Mouse (Mus musculus) bone marrow, adult 2 months (tissue): ENCODE measurements around the gene Tspear. TPM values are rescaled to one million over a fixed set of nuclear protein-coding genes. Genes with fewer than 3 reads are reported as not detected.

Source experiments
- H3K27ac ChIP-seq: fragments of 200-500 bp; 2 replicates; pipeline ENCODE4 v1.5.1; 2012; ENCODE audit warnings: low read depth, mild to moderate bottlenecking, control low read depth, inconsistent platforms, low read length; ENCODE audit not compliant: control insufficient read depth, poor library complexity, insufficient read depth
- H3K4me1 ChIP-seq: fragments of 200-500 bp; 2 replicates; pipeline ENCODE4 v1.6.1; 2011; ENCODE audit warnings: low read length; ENCODE audit not compliant: control insufficient read depth, insufficient read depth
- H3K4me3 ChIP-seq: fragments of 200-500 bp; replicated peaks from 2 replicates; pipeline ENCODE3; 2011; ENCODE audit warnings: mild to moderate bottlenecking, low read depth, low read length, control low read depth; ENCODE audit not compliant: control insufficient read depth
- CTCF ChIP-seq: fragments of 200-500 bp; IDR thresholded peaks from 2 replicates; pipeline ENCODE4 v1.5.1; 2011; ENCODE audit warnings: low read length, control low read depth; ENCODE audit not compliant: control insufficient read depth, insufficient read depth
- POLR2A ChIP-seq: fragments of 200-500 bp; IDR thresholded peaks from 2 replicates; pipeline ENCODE4 v1.6.1; 2011; ENCODE audit warnings: low read depth, mild to moderate bottlenecking, control low read depth, low read length, borderline replicate concordance; ENCODE audit not compliant: control insufficient read depth
- WGBS: fragments of 180-500 bp; shearing (Covaris S2); methylation state at CpG from one replicate; pipeline ENCODE4 v1.1.7; 2018; 5-methylcytosine and 5-hydroxymethylcytosine counted together
- polyA plus RNA-seq: library from polyadenylated mRNA; stranded (reverse); fragments of >200 nt; gene quantifications from 2 replicates; pipeline ENCODE4 v1.2.4, GENCODE M21; 2011; ENCODE audit warnings: low replicate concordance; ENCODE audit not compliant: missing spikeins, insufficient read depth, insufficient read length

Tspear gene
- not detected in 2 replicates for polyA plus RNA-seq

GRCm38 (mm10) chr10:77685895-77686664 lies at the start of gene Tspear:
Gene Tspear (plus strand): TSS chr10:77686569.
- H3K27ac ChIP-seq: no peak within 1 kb of the TSS
- no peaks in the 10 kb centered on the region for H3K4me1 ChIP-seq
- WGBS: 13% methylated on average over 22 of the region's 22 CpGs
- TF ChIP-seq CTCF (no peak), POLR2A (no peak)
- no peak within 1 kb of the TSS for H3K4me3 ChIP-seq

DNA sequence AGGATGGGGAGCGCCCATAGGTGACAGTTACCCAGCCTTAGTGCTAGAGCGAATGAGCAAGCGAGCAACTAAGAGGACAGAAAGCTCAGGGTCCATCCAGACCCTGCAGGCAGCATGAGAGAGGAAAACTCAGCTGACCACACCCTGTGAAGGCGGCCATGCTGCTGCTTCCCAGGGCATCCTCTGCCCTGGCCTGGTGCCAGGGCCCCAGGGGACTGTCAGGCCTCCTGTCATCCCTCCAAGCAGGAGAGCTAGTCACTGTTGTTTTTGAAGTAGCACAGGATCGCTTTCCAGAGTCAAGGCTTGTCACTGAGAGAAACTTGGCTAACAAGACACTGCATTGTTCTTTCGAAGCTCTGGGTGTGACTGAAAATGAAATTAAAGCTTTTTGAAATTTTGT lies 47.4 kb upstream of the Tspear start:
- 84% methylated on average over 6 of the region's 6 CpGs for WGBS

GRCm38 (mm10) chr10:77643160-77643559 lies 43.2 kb upstream of the Tspear start:
- Histone ChIP-seq H3K4me3 (no peak overlapping the region), H3K27ac (no peak overlapping the region), H3K4me1 (peaks cover 3% of the 10 kb centered on the region; the same call in 1 of the 2 replicates)
- 29% methylated on average over 7 of the region's 7 CpGs for WGBS
- TF ChIP-seq POLR2A (no peak), CTCF (no peak)

More for the DNA sequence above, 47.4 kb upstream of the Tspear start:
- Histone ChIP-seq H3K4me3 (no peak overlapping the region), H3K27ac (no peak overlapping the region), H3K4me1 (peaks cover 6% of the 10 kb centered on the region; the same call in 1 of the 2 replicates)
- TF ChIP-seq CTCF (no peak), POLR2A (no peak)

DNA sequence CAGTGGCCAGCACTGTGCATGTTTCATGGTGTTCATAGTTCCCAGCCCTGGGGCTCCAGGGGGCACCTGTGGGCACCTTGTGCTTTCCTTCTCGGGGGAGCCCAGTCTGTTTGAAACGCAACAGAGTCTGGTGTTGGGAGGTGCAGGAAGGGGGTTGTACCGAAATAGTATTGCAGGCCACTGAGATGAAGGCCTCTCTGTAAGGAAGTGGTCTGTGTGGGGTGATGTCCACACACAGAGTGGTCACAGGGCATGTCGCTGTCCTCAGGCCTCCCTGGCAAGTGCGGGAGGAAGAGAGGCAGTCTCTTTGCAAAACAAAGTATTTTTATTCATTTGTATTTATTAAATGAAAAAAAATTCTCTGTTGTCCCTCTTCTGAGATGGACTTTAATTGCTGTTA lies 40.8 kb upstream of the Tspear start:
- WGBS: 39% methylated on average over 5 of the region's 5 CpGs
- TF ChIP-seq POLR2A: no peak
- TF ChIP-seq CTCF: no peak
- peaks cover 3% of the 10 kb centered on the region; the same call in 1 of the 2 replicates for H3K4me1 ChIP-seq
- H3K4me3 ChIP-seq: no peak overlapping the region
- peak overlapping the region; percentile 69; the same call in 1 of the 2 replicates for H3K27ac ChIP-seq

DNA sequence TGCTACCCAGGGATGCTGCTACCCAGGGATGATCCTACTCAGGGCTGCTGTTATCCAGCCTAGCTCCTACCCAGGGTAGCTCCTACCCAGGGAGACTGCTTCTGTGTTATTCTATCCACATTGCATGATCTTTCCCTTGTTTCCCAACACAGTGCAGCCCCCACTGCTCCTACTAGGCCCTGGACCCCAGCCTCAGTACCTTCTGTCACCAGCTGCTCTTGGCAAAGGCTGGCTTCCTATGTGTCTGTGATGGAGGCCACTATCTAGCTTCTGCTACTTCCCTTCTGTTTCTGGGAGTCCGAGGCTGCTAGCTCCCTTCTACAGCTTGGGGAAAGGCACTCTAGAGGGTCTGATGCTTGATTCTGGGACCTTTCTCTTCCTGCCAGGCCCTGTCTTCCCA lies 38.9 kb upstream of the Tspear start:
- TF ChIP-seq CTCF: no peak
- 43% methylated on average over 1 of the region's 1 CpGs for WGBS
- Histone ChIP-seq H3K4me3 (no peak overlapping the region), H3K27ac (no peak overlapping the region), H3K4me1 (peaks cover 3% of the 10 kb centered on the region; the same call in 1 of the 2 replicates)

GRCm38 (mm10) chr10:77647901-77648300 lies 38.5 kb upstream of the Tspear start:
- peaks cover 3% of the 10 kb centered on the region; the same call in 1 of the 2 replicates for H3K4me1 ChIP-seq
- no peak overlapping the region for H3K27ac ChIP-seq
- 80% methylated on average over 8 of the region's 8 CpGs for WGBS
- no peak overlapping the region for H3K4me3 ChIP-seq
- no peak for TF ChIP-seq POLR2A
- TF ChIP-seq CTCF: no peak

- 83% methylated on average over 9 of the region's 9 CpGs for WGBS
Measured at GRCm38 (mm10) chr10:77652046-77652445, 34.3 kb upstream of the Tspear start.

GRCm38 (mm10) chr10:77658286-77658994 lies 27.9 kb upstream of the Tspear start:
- TF ChIP-seq CTCF (no peak), POLR2A (no peak)
- Histone ChIP-seq H3K4me3 (no peak overlapping the region), H3K4me1 (no peaks in the 10 kb centered on the region), H3K27ac (no peak overlapping the region)
- WGBS: 68% methylated on average over 15 of the region's 15 CpGs

More at GRCm38 (mm10) chr10:77652046-77652445, 34.3 kb upstream of the Tspear start:
- Histone ChIP-seq H3K4me1 (no peaks in the 10 kb centered on the region), H3K27ac (no peak overlapping the region), H3K4me3 (no peak overlapping the region)
- TF ChIP-seq POLR2A (no peak), CTCF (no peak)
